Mouse (Mus musculus) hindbrain, embryonic 14.5 days (tissue): ENCODE measurements around the gene Borcs7. TPM values are rescaled to one million over a fixed set of nuclear protein-coding genes. Genes with fewer than 3 reads are reported as not detected.

Experiments used
- ATAC-seq: fragments of 200-750 bp; cut with Nextera tagmentation; 2 replicates; pipeline ENCODE4 v1.8.0; 2017; ENCODE audit warnings: moderate number of reproducible peaks, mild to moderate bottlenecking, moderate TSS enrichment, moderate library complexity; ENCODE audit not compliant: low FRiP score
- DNase-seq: peaks from one replicate; pipeline ENCODE4 v3.0.0-alpha.2; 2015; ENCODE audit warnings: low spot score
- H3K27ac ChIP-seq: fragments of 300-500 bp; sonication (generic); 2 replicates; pipeline ENCODE4 v1.5.1; 2014; ENCODE audit warnings: mild to moderate bottlenecking, moderate library complexity
- H3K27me3 ChIP-seq: fragments of 300-500 bp; sonication (generic); 2 replicates; pipeline ENCODE4 v1.6.1; 2014; ENCODE audit warnings: mild to moderate bottlenecking, low read length, mixed read lengths; ENCODE audit not compliant: control insufficient read depth, insufficient read depth
- H3K36me3 ChIP-seq: fragments of 300-500 bp; sonication (generic); replicated peaks from 2 replicates; pipeline ENCODE4 v1.6.1; 2014; ENCODE audit not compliant: control insufficient read depth, insufficient read depth
- H3K4me1 ChIP-seq: fragments of 300-500 bp; sonication (generic); replicated peaks from 2 replicates; pipeline ENCODE4 v1.6.1; 2014; ENCODE audit warnings: antibody characterized with exemption, low read length, mixed read lengths; ENCODE audit not compliant: control insufficient read depth, insufficient read depth
- H3K4me2 ChIP-seq: fragments of 300-500 bp; sonication (generic); replicated peaks from 2 replicates; pipeline ENCODE4 v1.6.1; 2014; ENCODE audit warnings: mild to moderate bottlenecking, moderate library complexity
- H3K4me3 ChIP-seq: fragments of 300-500 bp; sonication (generic); replicated peaks from 2 replicates; pipeline ENCODE4 v1.5.1; 2014; ENCODE audit warnings: mild to moderate bottlenecking, low read length
- H3K9ac ChIP-seq: fragments of 300-500 bp; sonication (generic); 2 replicates; pipeline ENCODE4 v1.6.1; 2014
- H3K9me3 ChIP-seq: fragments of 300-500 bp; sonication (generic); 2 replicates; pipeline ENCODE4 v1.6.1; 2016; ENCODE audit warnings: low read length; ENCODE audit not compliant: control insufficient read depth
- WGBS: fragments of 180-500 bp; shearing (Covaris S2); extraction: QIAGEN DNeasy Blood & Tissue Kit; methylation state at CpG from one replicate; pipeline ENCODE4 v1.1.7; 2014; 5-methylcytosine and 5-hydroxymethylcytosine counted together
- polyA plus RNA-seq: library from polyadenylated mRNA; unstranded; fragments of >200 nt; fragmentation: Nextera tagmentation; extraction: Ambion mirVana; gene quantifications from 2 replicates; pipeline ENCODE4 v1.2.1, GENCODE M21; 2014

Gene Borcs7
- polyA plus RNA-seq, 1 experiment from 2014 or later = 26.6 TPM

DNA sequence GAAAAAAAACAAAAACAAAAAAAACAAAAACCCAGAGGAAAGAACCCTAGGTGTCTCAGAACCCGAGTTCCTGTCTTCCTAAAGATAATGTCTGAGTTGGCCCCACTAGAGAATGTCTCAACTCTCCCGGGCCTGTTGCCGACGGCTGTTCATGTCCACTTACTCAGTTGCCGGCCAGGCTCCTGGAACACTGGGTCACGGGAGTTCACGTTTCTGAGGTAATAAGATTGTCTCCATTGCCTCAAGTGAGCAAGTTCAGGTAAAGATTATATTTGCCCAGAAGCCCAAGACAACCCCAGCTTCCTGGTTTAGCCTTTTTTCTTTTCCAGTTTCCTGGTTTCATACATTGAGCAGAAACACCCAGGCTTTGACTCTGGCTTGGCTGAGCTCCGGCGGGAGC, 30.9 kb upstream of the Borcs7 start:
- Histone ChIP-seq H3K4me2 (no peak overlapping the region), H3K36me3 (peaks cover 30% of the 10 kb centered on the region), H3K4me1 (no peaks in the 10 kb centered on the region), H3K27ac (no peak overlapping the region), H3K4me3 (no peak overlapping the region), H3K9me3 (no peaks in the 10 kb centered on the region), H3K9ac (no peak overlapping the region), H3K27me3 (no peaks in the 10 kb centered on the region)
- ATAC-seq (no peak), DNase-seq (no peak)
- 89% methylated on average over 9 of the region's 9 CpGs for WGBS

DNA sequence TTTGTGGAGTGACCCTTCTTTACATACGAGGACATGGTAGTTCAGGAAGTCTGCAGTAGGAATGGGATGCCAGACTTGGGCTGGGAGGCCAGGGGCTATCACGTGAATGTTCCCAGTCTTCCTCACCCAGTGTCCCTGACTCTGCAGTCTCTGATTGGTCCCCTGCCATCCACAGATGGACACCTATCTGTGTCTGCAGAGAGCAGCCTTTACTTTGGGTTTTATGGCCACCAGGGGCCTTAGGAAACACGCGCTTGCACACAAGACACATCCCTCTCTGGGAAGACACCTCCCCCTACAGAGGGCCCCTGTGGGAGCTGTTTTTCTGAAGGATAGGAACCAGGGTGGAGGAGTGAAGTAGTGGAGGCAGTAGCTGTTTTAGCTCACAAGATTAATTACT, 28.2 kb upstream of the Borcs7 start:
- DNase-seq (no peak), ATAC-seq (no peak)
- Histone ChIP-seq H3K4me1 (0 out of 2 replicates have a peak, but pooled peaks cover 4% of the 10 kb centered on the region), H3K4me3 (no peak overlapping the region), H3K9ac (no peak overlapping the region), H3K27me3 (no peaks in the 10 kb centered on the region), H3K4me2 (no peak overlapping the region), H3K9me3 (no peaks in the 10 kb centered on the region), H3K36me3 (peaks cover 4% of the 10 kb centered on the region; the same call in 1 of the 2 replicates), H3K27ac (no peak overlapping the region)
- 63% methylated on average over 4 of the region's 4 CpGs for WGBS

DNA sequence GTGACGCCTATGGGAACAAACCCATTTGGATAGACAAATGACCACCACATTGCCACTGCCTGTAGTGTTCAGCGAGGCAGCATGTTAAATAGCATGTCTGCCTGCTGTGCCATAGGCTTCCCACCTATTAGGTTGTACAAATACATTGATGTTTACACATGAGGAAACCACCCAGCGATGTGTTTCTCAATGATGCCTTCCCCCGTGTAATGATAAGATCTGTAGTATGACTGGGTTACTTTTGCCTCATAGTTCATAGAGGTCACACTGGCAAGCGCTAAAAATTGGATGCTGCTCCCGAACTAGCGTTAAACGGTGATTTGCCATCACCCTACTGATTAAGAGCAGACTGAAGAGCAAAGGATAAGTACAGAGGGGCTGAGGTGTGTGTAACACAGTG, 27.5 kb upstream of the Borcs7 start:
- Histone ChIP-seq H3K36me3 (no peaks in the 10 kb centered on the region), H3K9me3 (no peaks in the 10 kb centered on the region), H3K9ac (no peak overlapping the region), H3K4me2 (no peak overlapping the region), H3K4me1 (0 out of 2 replicates have a peak, but pooled peaks cover 4% of the 10 kb centered on the region), H3K27ac (no peak overlapping the region), H3K4me3 (no peak overlapping the region), H3K27me3 (no peaks in the 10 kb centered on the region)
- ATAC-seq (no peak), DNase-seq (no peak)
- 86% methylated on average over 8 of the region's 8 CpGs for WGBS

DNA sequence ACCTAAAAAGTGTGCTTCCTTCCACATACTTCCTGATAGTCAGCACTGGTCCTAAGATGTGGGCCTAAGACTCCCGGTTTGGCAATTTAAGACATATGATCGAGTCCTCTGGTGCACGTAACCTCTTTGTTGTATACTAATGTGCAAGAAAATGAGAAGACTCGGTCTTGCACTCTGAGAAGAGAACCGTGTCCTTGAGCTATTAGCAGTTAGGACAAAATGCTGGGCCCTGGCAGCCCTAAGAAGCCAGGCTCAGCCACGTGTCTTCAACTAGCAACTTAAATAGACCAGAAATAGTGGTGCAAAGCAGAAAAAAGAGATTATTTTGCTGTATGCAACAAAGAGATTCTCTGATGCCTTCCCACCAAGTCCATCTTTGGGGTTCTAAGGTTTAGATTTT, 26.9 kb upstream of the Borcs7 start:
- Histone ChIP-seq H3K27me3 (no peaks in the 10 kb centered on the region), H3K4me2 (no peak overlapping the region), H3K4me1 (0 out of 2 replicates have a peak, but pooled peaks cover 4% of the 10 kb centered on the region), H3K9me3 (no peaks in the 10 kb centered on the region), H3K27ac (no peak overlapping the region), H3K9ac (no peak overlapping the region), H3K36me3 (no peaks in the 10 kb centered on the region), H3K4me3 (no peak overlapping the region)
- no peak for DNase-seq
- 85% methylated on average over 6 of the region's 6 CpGs for WGBS
- ATAC-seq = no peak

DNA sequence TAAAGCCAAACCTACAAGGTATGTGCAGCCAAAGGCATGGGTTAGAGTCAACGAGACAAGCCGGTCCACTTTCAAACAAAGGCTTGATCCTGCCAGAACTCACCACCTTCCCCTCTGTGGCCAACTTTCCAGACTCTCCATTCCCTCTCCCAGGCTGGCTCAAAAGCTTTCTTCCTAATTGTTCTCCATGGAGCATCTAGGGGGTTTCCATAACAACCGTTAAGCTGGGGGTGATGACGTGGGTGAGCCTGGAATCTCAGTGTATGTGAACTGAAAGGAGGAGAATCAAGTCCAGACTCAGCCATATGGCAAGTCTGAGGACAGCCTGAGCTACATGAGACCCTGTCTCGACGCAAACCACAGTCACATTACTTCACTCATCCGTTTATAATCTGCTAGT, 24.2 kb upstream of the Borcs7 start:
- WGBS = 55% methylated on average over 7 of the region's 7 CpGs

DNA sequence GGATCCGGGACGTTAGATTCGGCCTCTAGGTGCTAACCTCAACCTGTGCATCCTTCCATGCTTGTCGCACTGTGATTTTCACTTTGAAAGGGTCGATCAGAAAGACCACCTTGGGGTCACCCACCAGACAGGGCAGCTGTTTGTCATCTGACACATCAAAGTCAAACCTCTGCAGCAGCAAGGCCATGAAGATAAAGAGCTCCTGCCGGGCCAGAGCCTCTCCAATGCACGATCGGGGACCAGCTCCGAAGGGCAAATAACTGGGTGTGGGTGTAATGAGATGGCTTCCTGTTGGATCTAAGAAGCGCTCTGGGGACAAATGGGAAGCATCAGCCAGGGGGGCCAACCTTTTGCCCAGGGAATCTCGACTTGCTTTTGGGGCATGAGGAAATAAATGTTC, 22.4 kb upstream of the Borcs7 start:
- H3K36me3 ChIP-seq = no peaks in the 10 kb centered on the region
- H3K9ac ChIP-seq = no peak overlapping the region
- H3K4me3 ChIP-seq = no peak overlapping the region
- DNase-seq = no peak
- H3K4me1 ChIP-seq = 0 out of 2 replicates have a peak, but pooled peaks cover 4% of the 10 kb centered on the region
- H3K27me3 ChIP-seq = no peaks in the 10 kb centered on the region
- H3K27ac ChIP-seq = no peak overlapping the region
- ATAC-seq = no peak
- H3K4me2 ChIP-seq = no peak overlapping the region
- no peaks in the 10 kb centered on the region for H3K9me3 ChIP-seq
- WGBS = 63% methylated on average over 11 of the region's 11 CpGs

More for the DNA sequence above, 24.2 kb upstream of the Borcs7 start:
- Histone ChIP-seq H3K27ac (no peak overlapping the region), H3K9me3 (no peaks in the 10 kb centered on the region), H3K4me2 (no peak overlapping the region), H3K27me3 (no peaks in the 10 kb centered on the region), H3K9ac (no peak overlapping the region), H3K4me3 (no peak overlapping the region), H3K36me3 (no peaks in the 10 kb centered on the region), H3K4me1 (0 out of 2 replicates have a peak, but pooled peaks cover 4% of the 10 kb centered on the region)
- no peak for DNase-seq
- no peak for ATAC-seq

DNA sequence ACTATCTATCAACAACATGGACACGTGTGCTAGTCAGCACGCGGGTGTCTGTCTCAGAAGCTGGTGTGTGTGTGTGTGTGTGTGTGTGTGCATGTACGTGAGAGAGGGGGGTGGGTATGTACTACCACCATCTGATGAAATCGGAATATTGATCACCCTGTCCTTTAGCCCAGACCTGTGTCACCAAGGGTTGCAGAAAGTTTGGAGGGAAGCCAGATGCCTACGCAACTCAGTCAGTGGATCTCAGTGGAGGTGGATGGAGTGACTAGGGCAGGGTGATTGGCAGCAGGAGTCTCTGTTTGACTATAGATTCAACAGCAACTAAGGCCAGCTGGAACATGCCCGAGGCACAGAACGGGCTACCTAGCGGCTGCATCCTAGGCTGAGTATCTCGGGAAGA, 21.4 kb upstream of the Borcs7 start:
- Histone ChIP-seq H3K9ac (no peak overlapping the region), H3K4me1 (0 out of 2 replicates have a peak, but pooled peaks cover 4% of the 10 kb centered on the region), H3K36me3 (no peaks in the 10 kb centered on the region), H3K4me3 (no peak overlapping the region), H3K27ac (no peak overlapping the region), H3K4me2 (no peak overlapping the region), H3K9me3 (no peaks in the 10 kb centered on the region), H3K27me3 (no peaks in the 10 kb centered on the region)
- ATAC-seq (no peak), DNase-seq (no peak)
- 91% methylated on average over 10 of the region's 10 CpGs for WGBS

DNA sequence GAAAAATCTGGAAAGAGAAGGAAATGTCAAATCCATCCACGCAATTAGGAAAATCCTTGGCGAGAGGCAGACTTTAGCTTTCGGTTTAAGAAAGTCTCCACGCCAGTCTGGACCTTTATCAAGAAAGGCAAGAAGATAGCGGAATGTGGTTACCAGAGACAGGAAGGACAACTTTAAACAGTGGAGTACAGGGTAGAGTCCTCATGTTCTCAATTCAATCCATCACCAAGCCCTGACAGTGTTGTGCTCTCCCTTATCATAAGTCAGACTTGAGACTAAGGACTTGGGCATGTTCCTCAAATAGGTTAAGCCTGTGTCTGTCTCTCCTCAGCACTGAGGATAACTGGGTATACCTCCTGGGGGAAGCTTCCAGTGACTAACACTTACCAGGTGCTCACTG, 19.9 kb upstream of the Borcs7 start:
- 92% methylated on average over 5 of the region's 5 CpGs for WGBS
- H3K4me1 ChIP-seq = 0 out of 2 replicates have a peak, but pooled peaks cover 4% of the 10 kb centered on the region
- H3K9me3 ChIP-seq = no peaks in the 10 kb centered on the region
- no peak for ATAC-seq
- H3K36me3 ChIP-seq = no peaks in the 10 kb centered on the region
- no peak overlapping the region for H3K4me3 ChIP-seq
- no peaks in the 10 kb centered on the region for H3K27me3 ChIP-seq
- H3K9ac ChIP-seq = no peak overlapping the region
- no peak overlapping the region for H3K4me2 ChIP-seq
- no peak overlapping the region for H3K27ac ChIP-seq
- DNase-seq = no peak

DNA sequence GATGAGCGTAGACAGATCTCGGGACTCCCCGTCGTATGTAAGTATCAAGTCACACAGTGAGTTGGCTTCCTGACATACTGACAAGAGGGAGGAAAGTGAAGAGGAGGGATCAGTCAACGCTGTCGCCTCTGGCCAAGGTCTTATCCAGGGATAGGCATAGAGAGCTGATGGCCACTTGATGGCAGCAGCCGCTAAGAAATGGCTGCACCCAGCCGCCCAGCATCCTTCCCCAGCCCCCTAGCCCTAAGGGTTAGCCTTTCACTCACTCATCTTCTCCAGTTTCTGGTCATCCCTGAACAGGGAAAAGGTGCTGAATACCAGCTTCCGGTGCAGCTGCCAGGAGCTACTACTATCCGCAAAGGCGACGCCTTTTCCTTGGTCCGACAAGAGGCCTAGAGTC, 19.0 kb upstream of the Borcs7 start:
- Histone ChIP-seq H3K9ac (no peak overlapping the region), H3K27me3 (no peaks in the 10 kb centered on the region), H3K4me1 (no peaks in the 10 kb centered on the region), H3K9me3 (no peaks in the 10 kb centered on the region), H3K36me3 (no peaks in the 10 kb centered on the region), H3K27ac (no peak overlapping the region), H3K4me2 (no peak overlapping the region), H3K4me3 (no peak overlapping the region)
- WGBS = 38% methylated on average over 13 of the region's 13 CpGs
- DNase-seq (peak; percentile 82), ATAC-seq (peak; percentile 72; the same call in 1 of the 2 replicates)

DNA sequence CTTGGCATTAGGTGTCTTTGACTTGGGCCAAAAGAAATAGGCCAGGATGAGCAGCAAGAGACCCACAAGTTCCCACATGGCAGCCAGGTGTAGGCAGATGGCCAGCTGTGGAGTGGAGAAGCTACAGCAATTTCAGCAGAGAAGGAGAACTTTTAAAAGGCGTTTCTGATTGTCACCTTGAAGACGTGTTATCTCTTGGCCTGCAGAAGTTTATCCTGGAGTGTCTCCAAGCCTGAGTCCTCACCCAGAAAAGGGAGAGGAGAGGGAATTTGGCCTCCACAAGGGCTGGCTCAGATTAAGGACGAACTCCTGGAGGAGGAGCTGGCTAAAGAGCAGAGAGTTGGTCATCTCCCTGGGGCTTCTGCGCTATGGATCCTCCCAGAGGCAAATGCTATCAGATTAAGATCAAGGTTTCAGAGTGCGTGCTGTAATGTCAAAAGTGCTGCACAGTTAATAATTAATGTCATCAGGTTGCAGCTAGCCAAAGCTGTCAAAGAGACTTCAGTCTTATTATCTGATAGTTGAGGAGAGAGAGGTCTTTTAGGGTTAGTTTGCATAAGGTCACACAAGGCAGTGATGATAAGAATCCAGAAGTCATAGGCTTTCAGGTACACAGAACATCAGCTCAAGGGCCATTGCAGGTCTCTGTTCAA, 16.8 kb upstream of the Borcs7 start, which contains the start of gene Cyp17a1:
Gene Cyp17a1, minus strand, starts transcription at position 407 of the 653 bp plus-strand sequence.
- DNase-seq = no peak
- WGBS = 75% methylated on average over 5 of the region's 5 CpGs

More for the DNA sequence above, 16.8 kb upstream of the Borcs7 start, which contains the start of gene Cyp17a1:
- no peaks in the 10 kb centered on the region for H3K4me1 ChIP-seq
- H3K4me3 ChIP-seq = no peak within 1 kb of the TSS
- H3K9me3 ChIP-seq = no peaks in the 10 kb centered on the region
- no peak within 1 kb of the TSS for H3K9ac ChIP-seq
- no peaks in the 10 kb centered on the region for H3K36me3 ChIP-seq
- no peaks in the 10 kb centered on the region for H3K27me3 ChIP-seq
- ATAC-seq = no peak
- no peak within 1 kb of the TSS for H3K4me2 ChIP-seq
- H3K27ac ChIP-seq = no peak within 1 kb of the TSS
